Comparison of ENCODE assay signal across 29 mouse cellular contexts in the genomic region with DNA sequence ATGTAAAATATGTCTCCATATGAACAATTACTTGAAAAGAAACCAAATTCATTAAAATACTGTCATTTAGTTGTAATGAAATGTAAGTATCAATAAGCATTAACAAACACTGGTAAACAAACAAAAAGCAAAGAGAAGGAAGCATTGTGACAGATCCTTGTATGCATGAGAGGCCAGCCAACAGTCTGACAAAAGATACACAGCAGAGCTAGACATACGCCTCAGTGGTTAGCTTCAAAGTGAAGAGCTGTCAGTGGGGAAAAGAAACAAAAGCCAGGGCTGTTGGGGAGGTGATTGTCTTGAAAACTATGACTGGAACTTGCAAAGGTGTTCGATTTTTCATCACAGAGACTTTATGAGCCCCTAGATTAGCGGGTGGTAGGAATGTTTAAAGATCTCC.
"Had no signal": no experiment of that assay in that cellular context is flagged by ENCODE, and none has a peak within 500 bp of the region (broad histone marks: within the 10 kb centered on the region; RNA-seq: fewer than 3 reads in every experiment).

No protein-coding gene starts in this region.

- DNase-seq: gastrocnemius, postnatal 14 days; gastrocnemius, postnatal 36 days; heart, adult 11 months; heart, adult 2 months; heart, postnatal 14 days; heart, postnatal 4 days; kidney, adult 18-20 months; kidney, postnatal 10 days; kidney, postnatal 25 days; kidney, postnatal 4 days; liver; liver, embryonic 13.5 days; liver, postnatal 0 days had no signal

- H3K4me1 ChIP-seq: heart, embryonic 15.5 days; hindbrain, embryonic 10.5 days; hindbrain, embryonic 12.5 days; intestine, embryonic 15.5 days; limb, embryonic 10.5 days; limb, embryonic 12.5 days; liver, embryonic 13.5 days; liver, embryonic 15.5 days had no signal

- H3K9me3 ChIP-seq: heart, embryonic 13.5 days; heart, embryonic 15.5 days; hindbrain, embryonic 10.5 days; hindbrain, embryonic 12.5 days; intestine, embryonic 15.5 days; limb, embryonic 10.5 days; limb, embryonic 12.5 days; liver, embryonic 13.5 days; liver, embryonic 15.5 days had no signal

- H3K27me3 ChIP-seq: heart, embryonic 13.5 days; heart, embryonic 15.5 days; hindbrain, embryonic 12.5 days; intestine, embryonic 15.5 days; limb, embryonic 12.5 days; liver, embryonic 13.5 days; liver, embryonic 15.5 days had no signal

- H3K4me2 ChIP-seq: heart, embryonic 11.5 days; heart, embryonic 13.5 days; heart, embryonic 15.5 days; hindbrain, embryonic 12.5 days; hindbrain, embryonic 14.5 days; intestine, embryonic 15.5 days; limb, embryonic 12.5 days; liver, embryonic 11.5 days; liver, embryonic 13.5 days; liver, embryonic 15.5 days had no signal

- H3K4me3 ChIP-seq: heart, adult 2 months; heart, embryonic 13.5 days; heart, embryonic 15.5 days; hindbrain, embryonic 10.5 days; hindbrain, embryonic 12.5 days; intestine, embryonic 15.5 days; layer of hippocampus, adult 2 months; left cerebral cortex, adult 2 months; limb, embryonic 10.5 days; limb, embryonic 12.5 days; liver, embryonic 13.5 days; liver, embryonic 15.5 days had no signal

- H3K9ac ChIP-seq: heart, embryonic 13.5 days; heart, embryonic 15.5 days; hindbrain, embryonic 12.5 days; hindbrain, embryonic 14.5 days; intestine, embryonic 15.5 days; limb, embryonic 12.5 days; liver, embryonic 13.5 days; liver, embryonic 15.5 days; liver, postnatal 0 days had no signal

- ATAC-seq: hindbrain, embryonic 16.5 days; inflammation-experienced regulatory T-cells, adult 6 months; intestine, embryonic 15.5 days; intestine, postnatal 0 days; liver, postnatal 0 days had no signal

- H3K36me3 ChIP-seq: heart, embryonic 13.5 days; heart, embryonic 15.5 days; hindbrain, embryonic 10.5 days; hindbrain, embryonic 12.5 days; intestine, embryonic 15.5 days; limb, embryonic 10.5 days; limb, embryonic 12.5 days; liver, embryonic 13.5 days; liver, embryonic 15.5 days had no signal

- H3K27ac ChIP-seq: heart, adult 2 months; heart, embryonic 13.5 days; heart, embryonic 15.5 days; hindbrain, embryonic 10.5 days; hindbrain, embryonic 12.5 days; hindbrain, embryonic 14.5 days; intestine, embryonic 15.5 days; layer of hippocampus, adult 2 months; left cerebral cortex, adult 2 months; limb, embryonic 10.5 days; limb, embryonic 12.5 days; liver, embryonic 13.5 days; liver, embryonic 15.5 days had no signal
